Mouse (Mus musculus) kidney, postnatal 0 days (tissue): ENCODE results near the gene Phf19. TPM values are rescaled to one million over a fixed set of nuclear protein-coding genes. Genes with fewer than 3 reads are reported as not detected.

Experiments
- ATAC-seq: fragments of 200-750 bp; cut with Nextera tagmentation; replicated peaks from 2 replicates; pipeline ENCODE4 v1.8.0; 2017; ENCODE audit warnings: low read depth, moderate number of reproducible peaks, moderate TSS enrichment, moderate library complexity; ENCODE audit not compliant: low FRiP score
- DNase-seq: peaks from one replicate; pipeline ENCODE4 v3.0.0-alpha.2; 2016; ENCODE audit warnings: low spot score
- H3K27ac ChIP-seq: fragments of 300-500 bp; sonication (generic); 2 replicates; pipeline ENCODE4 v1.5.1; 2014; ENCODE audit warnings: mild to moderate bottlenecking
- H3K27me3 ChIP-seq: fragments of 300-500 bp; sonication (generic); 2 replicates; pipeline ENCODE4 v1.6.1; 2014; ENCODE audit warnings: low read length, mixed read lengths; ENCODE audit not compliant: insufficient read depth
- H3K36me3 ChIP-seq: fragments of 300-500 bp; sonication (generic); 2 replicates; pipeline ENCODE4 v1.6.1; 2014; ENCODE audit warnings: low read length, mixed read lengths; ENCODE audit not compliant: insufficient read depth
- H3K4me1 ChIP-seq: fragments of 300-500 bp; sonication (generic); replicated peaks from 2 replicates; pipeline ENCODE4 v1.6.1; 2014; ENCODE audit warnings: antibody characterized with exemption, low read length, mixed read lengths; ENCODE audit not compliant: insufficient read depth
- H3K4me2 ChIP-seq: fragments of 300-500 bp; sonication (generic); 2 replicates; pipeline ENCODE4 v1.6.1; 2014; ENCODE audit warnings: mild to moderate bottlenecking, low read length, moderate library complexity, mixed read lengths
- H3K4me3 ChIP-seq: fragments of 300-500 bp; sonication (generic); replicated peaks from 2 replicates; pipeline ENCODE4 v1.5.1; 2014; ENCODE audit warnings: low read depth, low read length
- H3K9ac ChIP-seq: fragments of 300-500 bp; sonication (generic); 2 replicates; pipeline ENCODE4 v1.6.1; 2014; ENCODE audit warnings: low read depth, low read length
- H3K9me3 ChIP-seq: fragments of 300-500 bp; sonication (generic); replicated peaks from 2 replicates; pipeline ENCODE4 v1.6.1; 2016; ENCODE audit warnings: low read length, inconsistent platforms, mixed read lengths
- CTCF ChIP-seq: IDR thresholded peaks from 2 replicates; pipeline ENCODE4 v1.5.1; 2016; ENCODE audit warnings: antibody characterized with exemption, low read depth, mild to moderate bottlenecking, moderate library complexity
- WGBS: fragments of 180-500 bp; shearing (Covaris S2); extraction: QIAGEN DNeasy Blood & Tissue Kit; methylation state at CpG from one replicate; pipeline ENCODE4 v1.1.7; 2014; 5-methylcytosine and 5-hydroxymethylcytosine counted together
- polyA plus RNA-seq: library from polyadenylated mRNA; unstranded; fragments of >200 nt; fragmentation: Nextera tagmentation; extraction: Ambion mirVana; gene quantifications from 2 replicates; pipeline ENCODE4 v1.2.1, GENCODE M21; 2015

Phf19 gene
- polyA plus RNA-seq, 1 experiment from 2014 or later = 6.8 TPM

- Histone ChIP-seq H3K4me1 (peaks cover 3% of the 10 kb centered on the region; the same call in 1 of the 2 replicates), H3K9ac (peak within 1 kb of the TSS; percentile 60), H3K4me2 (peak within 1 kb of the TSS; percentile 66), H3K36me3 (no peaks in the 10 kb centered on the region), H3K27me3 (no peaks in the 10 kb centered on the region), H3K27ac (peak within 1 kb of the TSS; percentile 89), H3K9me3 (no peaks in the 10 kb centered on the region), H3K4me3 (peak within 1 kb of the TSS; percentile 39)
- TF ChIP-seq CTCF = no peak
- DNase-seq (peak; percentile 46), ATAC-seq (peak; percentile 42; the same call in 1 of the 2 replicates)
- 6% methylated on average over 14 of the region's 14 CpGs for WGBS
Measured at GRCm38 (mm10) chr2:34874271-34874670, 39.6 kb downstream of the Phf19 start, which contains the start of gene Cutal. Gene Cutal (plus strand): TSS chr2:34874396.

- WGBS = under 1% methylated on average over 67 of the region's 67 CpGs
- no peak for TF ChIP-seq CTCF
- H3K36me3 ChIP-seq = no peaks in the 10 kb centered on the region
Measured at GRCm38 (mm10) chr2:34870520-34871474, 43.0 kb downstream of the Phf19 start.

GRCm38 (mm10) chr2:34869680-34870079 lies 44.1 kb downstream of the Phf19 start:
- peak; percentile 38 for DNase-seq

More at GRCm38 (mm10) chr2:34870520-34871474, 43.0 kb downstream of the Phf19 start:
- H3K27me3 ChIP-seq = no peaks in the 10 kb centered on the region
- H3K4me2 ChIP-seq = peak overlapping the region; percentile 74
- ATAC-seq = peak; percentile 96
- H3K4me3 ChIP-seq = peak overlapping the region; percentile 95
- peak; percentile 99 for DNase-seq
- peak overlapping the region; percentile 90 for H3K9ac ChIP-seq
- H3K9me3 ChIP-seq = no peaks in the 10 kb centered on the region
- peak overlapping the region; percentile 94 for H3K27ac ChIP-seq
- peaks cover 6% of the 10 kb centered on the region; the same call in 1 of the 2 replicates for H3K4me1 ChIP-seq

GRCm38 (mm10) chr2:34857728-34858127 lies 56.1 kb downstream of the Phf19 start:
- WGBS = 93% methylated on average over 8 of the region's 8 CpGs
- ATAC-seq = no peak
- H3K27me3 ChIP-seq = no peaks in the 10 kb centered on the region
- H3K4me1 ChIP-seq = no peaks in the 10 kb centered on the region
- no peak overlapping the region for H3K27ac ChIP-seq
- H3K4me3 ChIP-seq = no peak overlapping the region
- no peaks in the 10 kb centered on the region for H3K9me3 ChIP-seq
- no peak overlapping the region for H3K4me2 ChIP-seq
- no peak for DNase-seq
- H3K9ac ChIP-seq = no peak overlapping the region
- H3K36me3 ChIP-seq = peaks cover 59% of the 10 kb centered on the region
- TF ChIP-seq CTCF = no peak

More at GRCm38 (mm10) chr2:34869680-34870079, 44.1 kb downstream of the Phf19 start:
- H3K4me1 ChIP-seq = peaks cover 6% of the 10 kb centered on the region; the same call in 1 of the 2 replicates
- peaks cover 7% of the 10 kb centered on the region; the same call in 1 of the 2 replicates for H3K36me3 ChIP-seq
- 26% methylated on average over 5 of the region's 5 CpGs for WGBS
- H3K27me3 ChIP-seq = no peaks in the 10 kb centered on the region
- no peak overlapping the region for H3K27ac ChIP-seq
- peak overlapping the region; percentile 74 for H3K4me2 ChIP-seq
- no peaks in the 10 kb centered on the region for H3K9me3 ChIP-seq
- ATAC-seq = no peak
- 0 out of 2 replicates have a peak overlapping the region, but pooled peaks have one; percentile 28 for H3K9ac ChIP-seq
- H3K4me3 ChIP-seq = peak overlapping the region; percentile 95
- TF ChIP-seq CTCF = no peak

- Histone ChIP-seq H3K4me1 (no peaks in the 10 kb centered on the region), H3K36me3 (peaks cover 63% of the 10 kb centered on the region), H3K27me3 (no peaks in the 10 kb centered on the region), H3K4me3 (no peak overlapping the region), H3K27ac (no peak overlapping the region), H3K9ac (no peak overlapping the region), H3K9me3 (no peaks in the 10 kb centered on the region), H3K4me2 (no peak overlapping the region)
- WGBS = 96% methylated on average over 4 of the region's 4 CpGs
- ATAC-seq (no peak), DNase-seq (no peak)
- TF ChIP-seq CTCF = peak; percentile 50; the same call in 1 of the 2 replicates
Measured at GRCm38 (mm10) chr2:34855265-34855664, 58.6 kb downstream of the Phf19 start.

GRCm38 (mm10) chr2:34847702-34848101 lies 66.1 kb downstream of the Phf19 start:
- WGBS = 85% methylated on average over 1 of the region's 1 CpGs
- ATAC-seq (no peak), DNase-seq (no peak)
- no peaks in the 10 kb centered on the region for H3K4me1 ChIP-seq
- no peak overlapping the region for H3K4me2 ChIP-seq
- H3K36me3 ChIP-seq = peaks cover 20% of the 10 kb centered on the region
- no peak overlapping the region for H3K4me3 ChIP-seq
- H3K27me3 ChIP-seq = no peaks in the 10 kb centered on the region
- H3K9ac ChIP-seq = no peak overlapping the region
- H3K9me3 ChIP-seq = no peaks in the 10 kb centered on the region
- H3K27ac ChIP-seq = no peak overlapping the region
- TF ChIP-seq CTCF = no peak

Other genes with a start within 250 kb of the Phf19 start
- 56.6 and 58.7 TPM in 2 replicates for gene Gapvd1, start 158.8 kb downstream of the Phf19 start, polyA plus RNA-seq
- gene Hspa5, start 142.1 kb downstream of the Phf19 start, polyA plus RNA-seq = 688 and 780 TPM in 2 replicates
- gene Rabepk, start 114.1 kb downstream of the Phf19 start, polyA plus RNA-seq = 30.8 and 33.3 TPM in 2 replicates
- gene Fbxw2, start 87.7 kb downstream of the Phf19 start, polyA plus RNA-seq = 61.0 and 65.8 TPM in 2 replicates
- not detected in 2 replicates for gene Gm34653, start 81.0 kb downstream of the Phf19 start, polyA plus RNA-seq
- 19.0 and 19.3 TPM in 2 replicates for gene Cutal, start 39.6 kb downstream of the Phf19 start, polyA plus RNA-seq
- gene Psmd5, start 39.1 kb downstream of the Phf19 start, polyA plus RNA-seq = 92.0 and 104 TPM in 2 replicates
- 18.6 and 20.6 TPM in 2 replicates for gene Traf1, start 47.7 kb upstream of the Phf19 start, polyA plus RNA-seq
- 0.16 and 0.19 TPM in 2 replicates for gene Hc, start 147.4 kb upstream of the Phf19 start, polyA plus RNA-seq
- gene AI182371, start 187.5 kb upstream of the Phf19 start, polyA plus RNA-seq = 0.15 and 0.30 TPM in 2 replicates
- gene Cntrl, start 195.5 kb upstream of the Phf19 start, polyA plus RNA-seq = 16.3 and 16.5 TPM in 2 replicates